Mouse (Mus musculus) olfactory bulb, adult 2 months (tissue): ENCODE data around the gene Proca1.

Source experiments
- CTCF ChIP-seq: fragments of 200-500 bp; IDR thresholded peaks from 2 replicates; pipeline ENCODE4 v1.5.1; 2012; ENCODE audit warnings: low read depth, mild to moderate bottlenecking, low read length, moderate library complexity; ENCODE audit not compliant: insufficient read depth
- POLR2A ChIP-seq: fragments of 200-500 bp; IDR thresholded peaks from 2 replicates; pipeline ENCODE4 v1.6.1; 2012; ENCODE audit warnings: mild to moderate bottlenecking, low read depth, low read length, moderate library complexity; ENCODE audit not compliant: insufficient read depth

DNA sequence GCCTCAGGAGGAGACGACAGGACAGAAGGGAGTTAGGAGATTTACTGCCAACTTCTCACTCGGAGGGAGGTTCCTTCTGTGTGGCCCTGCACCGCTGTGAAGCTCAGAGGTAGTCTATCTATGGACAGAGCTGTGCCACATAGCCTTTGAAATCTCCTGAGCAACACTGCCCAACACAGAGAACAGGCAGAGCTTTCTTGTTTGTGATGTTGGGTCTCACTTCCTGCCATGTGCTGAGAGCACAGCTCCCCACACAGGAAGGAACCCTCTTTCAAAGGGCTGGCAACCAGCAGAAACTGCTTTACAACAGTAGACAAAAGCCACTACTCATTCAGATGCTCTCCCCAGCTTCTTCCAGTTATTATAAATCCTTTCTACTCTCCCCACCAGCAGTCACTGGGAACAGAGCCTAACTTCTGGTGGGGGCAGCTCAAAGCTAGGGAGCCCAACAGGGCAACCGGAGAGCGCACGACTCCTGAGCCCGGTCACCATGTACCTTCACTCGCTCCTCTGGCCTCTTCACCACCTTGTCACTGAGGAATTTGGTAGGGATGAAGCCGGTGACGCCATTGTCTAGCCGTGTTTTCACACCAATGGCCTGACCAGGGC, 22.6 kb downstream of the Proca1 start:
- TF ChIP-seq CTCF (no peak), POLR2A (no peak)
